29 mouse cellular contexts compared by ENCODE assay signal in genomic region chr17:35795099-35795498, GRCm38 (mm10). TPM values are rescaled to one million over a fixed set of nuclear protein-coding genes. Genes with fewer than 3 reads are reported as not detected.
DNase-seq lines count a peak whose midpoint lies in the region; ATAC-seq and TF ChIP-seq lines count a peak whose summit lies in the region.
"Had no signal": no experiment of that assay in that cellular context is flagged by ENCODE, and none has a peak within 500 bp of the region (broad histone marks: within the 10 kb centered on the region; RNA-seq: fewer than 3 reads in every experiment).

No protein-coding gene starts in this region.

- H3K27me3 ChIP-seq in liver, embryonic 11.5 days (replicated peaks; ENCODE audit: control insufficient read depth, insufficient read depth, low read length): no peaks in the 10 kb centered on the region
- no peaks in the 10 kb centered on the region for H3K27me3 ChIP-seq in liver, embryonic 14.5 days (ENCODE audit: control insufficient read depth, insufficient read depth, low read length)
- H3K27me3 ChIP-seq in midbrain, embryonic 14.5 days (ENCODE audit: control insufficient read depth, insufficient read depth, low read length): no peaks in the 10 kb centered on the region
- H3K27me3 ChIP-seq: limb, embryonic 13.5 days; neural tube, embryonic 12.5 days had no signal

- TF ChIP-seq CTCF in liver, embryonic 14.5 days (IDR thresholded peaks at IDR 0.05; ENCODE audit: low read depth): no peak

- peak overlapping the region; percentile 7; the same call in 1 of the 2 replicates for H3K4me2 ChIP-seq in liver, embryonic 11.5 days
- no peak overlapping the region for H3K4me2 ChIP-seq in liver, embryonic 14.5 days (ENCODE audit: low read depth)
- H3K4me2 ChIP-seq in midbrain, embryonic 14.5 days (ENCODE audit: low read length): no peak overlapping the region
- H3K4me2 ChIP-seq: heart, embryonic 11.5 days; hindbrain, embryonic 14.5 days; limb, embryonic 13.5 days; neural tube, embryonic 12.5 days had no signal

- no peak overlapping the region for H3K9ac ChIP-seq in liver, embryonic 11.5 days (ENCODE audit: low read depth, low read length)
- H3K9ac ChIP-seq in liver, embryonic 14.5 days (replicated peaks): no peak overlapping the region
- no peak overlapping the region for H3K9ac ChIP-seq in midbrain, embryonic 14.5 days (replicated peaks; ENCODE audit: low read length)
- H3K9ac ChIP-seq: hindbrain, embryonic 14.5 days; limb, embryonic 13.5 days; neural tube, embryonic 12.5 days had no signal

- no peaks in the 10 kb centered on the region for H3K36me3 ChIP-seq in liver, embryonic 11.5 days (ENCODE audit: control insufficient read depth, insufficient read depth, low read length)
- H3K36me3 ChIP-seq in liver, embryonic 14.5 days (replicated peaks; ENCODE audit: control insufficient read depth, insufficient read depth, low read depth): no peaks in the 10 kb centered on the region
- no peaks in the 10 kb centered on the region for H3K36me3 ChIP-seq in midbrain, embryonic 14.5 days (ENCODE audit: control insufficient read depth, insufficient read depth, low read length)
- H3K36me3 ChIP-seq: limb, embryonic 13.5 days; midbrain, embryonic 10.5 days; neural tube, embryonic 12.5 days had no signal

- 22% methylated on average over 2 of the region's 2 CpGs for WGBS in liver, embryonic 11.5 days
- WGBS in liver, embryonic 14.5 days (ENCODE audit: insufficient replicate concordance): 13% methylated on average over 2 of the region's 2 CpGs
- WGBS in midbrain, embryonic 14.5 days: 63% methylated on average over 2 of the region's 2 CpGs

- H3K9me3 ChIP-seq in liver, embryonic 11.5 days (ENCODE audit: control insufficient read depth, low read length): peaks cover 2% of the 10 kb centered on the region; the same call in 1 of the 2 replicates
- no peaks in the 10 kb centered on the region for H3K9me3 ChIP-seq in liver, embryonic 14.5 days (ENCODE audit: control insufficient read depth, low read length)
- no peaks in the 10 kb centered on the region for H3K9me3 ChIP-seq in midbrain, embryonic 14.5 days (ENCODE audit: control insufficient read depth, low read length)
- H3K9me3 ChIP-seq: neural tube, embryonic 12.5 days had no signal

- no peak overlapping the region for H3K4me3 ChIP-seq in liver, embryonic 11.5 days (ENCODE audit: low read depth, low read length)
- no peak overlapping the region for H3K4me3 ChIP-seq in liver, embryonic 14.5 days (ENCODE audit: insufficient read depth in 1 of 2, low read depth in 2 of 2, low read length in 2 of 2)
- no peak overlapping the region for H3K4me3 ChIP-seq in midbrain, embryonic 14.5 days (replicated peaks; ENCODE audit: low read depth, low read length)
- H3K4me3 ChIP-seq: limb, embryonic 13.5 days; midbrain, embryonic 10.5 days; neural tube, embryonic 12.5 days had no signal

- peak; percentile 70 for TF ChIP-seq EP300 in liver, embryonic 14.5 days (IDR thresholded peaks at IDR 0.05; ENCODE audit: low read depth)

- peaks cover 11% of the 10 kb centered on the region for H3K4me1 ChIP-seq in liver, embryonic 11.5 days (replicated peaks; ENCODE audit: control insufficient read depth, insufficient read depth, low read length)
- peaks cover 2 to 20% of the 10 kb centered on the region in 2 experiments; a peak in 3 of 4 replicates for H3K4me1 ChIP-seq in liver, embryonic 14.5 days (replicated peaks; ENCODE audit: control insufficient read depth in 2 of 2, insufficient read depth in 2 of 2, low read length in 1 of 2)
- H3K4me1 ChIP-seq in midbrain, embryonic 14.5 days (ENCODE audit: control insufficient read depth, insufficient read depth, low read length): no peaks in the 10 kb centered on the region
- H3K4me1 ChIP-seq: limb, embryonic 13.5 days; midbrain, embryonic 10.5 days; neural tube, embryonic 12.5 days had no signal

- DNase-seq in liver, embryonic 11.5 days (ENCODE audit: low spot score): no peak
- no peak for DNase-seq in liver
- no peak for DNase-seq in liver, embryonic 14.5 days (ENCODE audit: low read depth in 3 of 3, low spot score in 3 of 3)
- no peak for DNase-seq in midbrain, embryonic 14.5 days
- DNase-seq in spleen, postnatal 14 days (ENCODE audit: low spot score in 2 of 2): no peak
- DNase-seq in thymus, postnatal 4 days: no peak
- DNase-seq: adrenal gland, postnatal 10 days; cerebellum, adult 8-10 months; cerebellum, postnatal 25 days; gastrocnemius, postnatal 14 days; heart, adult 18-20 months; heart, postnatal 4 days; kidney, adult 9 months; kidney, postnatal 10 days; lung, adult 2 months; lung, postnatal 10 days; right cerebral cortex, adult 18-20 months; spleen, adult 18-20 months; thymus, adult 2 months had no signal

- peak; percentile 53 for ATAC-seq in liver, embryonic 11.5 days (replicated peaks; ENCODE audit: low FRiP score)
- ATAC-seq in liver, embryonic 14.5 days (ENCODE audit: insufficient read depth): peak; percentile 67
- ATAC-seq in megakaryocyte-erythroid progenitor cell, adult 5-6 weeks (replicated peaks; ENCODE audit: low FRiP score, low TSS enrichment, poor library complexity, severe bottlenecking): peak; percentile 71
- ATAC-seq in midbrain, embryonic 14.5 days (ENCODE audit: low FRiP score, low TSS enrichment): no peak
- ATAC-seq: forebrain, embryonic 14.5 days; intestine, postnatal 0 days; midbrain, embryonic 16.5 days had no signal

- peak overlapping the region; percentile 34; the same call in 1 of the 2 replicates for H3K27ac ChIP-seq in liver, embryonic 11.5 days (ENCODE audit: low read depth, low read length)
- no peak overlapping the region for H3K27ac ChIP-seq in liver, embryonic 14.5 days
- H3K27ac ChIP-seq in midbrain, embryonic 14.5 days (replicated peaks; ENCODE audit: low read depth, low read length): no peak overlapping the region
- H3K27ac ChIP-seq: hindbrain, embryonic 14.5 days; limb, embryonic 13.5 days; macrophage; midbrain, embryonic 10.5 days; neural tube, embryonic 12.5 days had no signal

RNA-seq across cellular contexts. Expression of gene Ier3, which starts 26.4 kb away (rescaled TPM):
- 9.4 and 9.9 TPM in 2 replicates for polyA plus RNA-seq in liver, embryonic 11.5 days (2014; fragmentation: Nextera tagmentation; extraction: Ambion mirVana)
- polyA plus RNA-seq in liver, embryonic 14.5 days (2012; rRNA removed): 10.2 and 11.0 TPM in 2 replicates
- polyA plus RNA-seq in liver, embryonic 14.5 days (2014; fragmentation: Nextera tagmentation; extraction: Ambion mirVana): 11.6 and 13.2 TPM in 2 replicates
- 9.4 and 18.1 TPM in 2 replicates for total RNA-seq in megakaryocyte-erythroid progenitor cell, adult 5-6 weeks (2014; fragmentation: Nextera tagmentation)
- 16.1 and 18.2 TPM in 2 replicates for total RNA-seq in megakaryocyte-erythroid progenitor cell, adult 5-6 weeks (2017)
- 3.3 and 4.0 TPM in 2 replicates for polyA plus RNA-seq in midbrain, embryonic 14.5 days (2014; fragmentation: Nextera tagmentation; extraction: Ambion mirVana)

RNA-seq across cellular contexts. Expression of gene Flot1, which starts 27.9 kb away (rescaled TPM):
- polyA plus RNA-seq in liver, embryonic 11.5 days (2014; fragmentation: Nextera tagmentation; extraction: Ambion mirVana): 59.3 and 67.8 TPM in 2 replicates
- 22.4 and 34.7 TPM in 2 replicates for polyA plus RNA-seq in liver, embryonic 14.5 days (2012; rRNA removed)
- 27.8 and 29.2 TPM in 2 replicates for polyA plus RNA-seq in liver, embryonic 14.5 days (2014; fragmentation: Nextera tagmentation; extraction: Ambion mirVana)
- total RNA-seq in megakaryocyte-erythroid progenitor cell, adult 5-6 weeks (2014; fragmentation: Nextera tagmentation): 68.3 and 99.7 TPM in 2 replicates
- 73.0 and 82.4 TPM in 2 replicates for total RNA-seq in megakaryocyte-erythroid progenitor cell, adult 5-6 weeks (2017)
- 59.9 and 74.0 TPM in 2 replicates for polyA plus RNA-seq in midbrain, embryonic 14.5 days (2014; fragmentation: Nextera tagmentation; extraction: Ambion mirVana)

RNA-seq across cellular contexts. Expression of gene Tubb5, which starts 43.0 kb away (rescaled TPM):
- 843 and 854 TPM in 2 replicates for polyA plus RNA-seq in liver, embryonic 11.5 days (2014; fragmentation: Nextera tagmentation; extraction: Ambion mirVana)
- 460 and 467 TPM in 2 replicates for polyA plus RNA-seq in liver, embryonic 14.5 days (2012; rRNA removed)
- polyA plus RNA-seq in liver, embryonic 14.5 days (2014; fragmentation: Nextera tagmentation; extraction: Ambion mirVana): 330 and 363 TPM in 2 replicates
- total RNA-seq in megakaryocyte-erythroid progenitor cell, adult 5-6 weeks (2014; fragmentation: Nextera tagmentation): 823 and 947 TPM in 2 replicates
- 678 and 844 TPM in 2 replicates for total RNA-seq in megakaryocyte-erythroid progenitor cell, adult 5-6 weeks (2017)
- 1,880 and 2,054 TPM in 2 replicates for polyA plus RNA-seq in midbrain, embryonic 14.5 days (2014; fragmentation: Nextera tagmentation; extraction: Ambion mirVana)

RNA-seq across cellular contexts. Expression of gene Mdc1, which starts 46.2 kb away (rescaled TPM):
- 19.6 and 23.3 TPM in 2 replicates for polyA plus RNA-seq in liver, embryonic 11.5 days (2014; fragmentation: Nextera tagmentation; extraction: Ambion mirVana)
- 9.2 and 10.0 TPM in 2 replicates for polyA plus RNA-seq in liver, embryonic 14.5 days (2012; rRNA removed)
- 6.3 and 9.1 TPM in 2 replicates for polyA plus RNA-seq in liver, embryonic 14.5 days (2014; fragmentation: Nextera tagmentation; extraction: Ambion mirVana)
- 71.8 and 74.8 TPM in 2 replicates for total RNA-seq in megakaryocyte-erythroid progenitor cell, adult 5-6 weeks (2014; fragmentation: Nextera tagmentation)
- 18.4 and 19.8 TPM in 2 replicates for total RNA-seq in megakaryocyte-erythroid progenitor cell, adult 5-6 weeks (2017)
- 7.3 and 8.2 TPM in 2 replicates for polyA plus RNA-seq in midbrain, embryonic 14.5 days (2014; fragmentation: Nextera tagmentation; extraction: Ambion mirVana)
